Mouse (Mus musculus) thymus, postnatal 0 days (tissue): ENCODE data around the gene Cdc42ep2. TPM values are rescaled to one million over a fixed set of nuclear protein-coding genes. Genes with fewer than 3 reads are reported as not detected.
A peak's percentile ranks its signal among the peaks of the same experiment; 100 is the strongest.

Source experiments
- DNase-seq: peaks from one replicate; pipeline ENCODE4 v3.0.0-alpha.2; 2015; ENCODE audit warnings: low spot score
- polyA plus RNA-seq: library from polyadenylated mRNA; unstranded; fragments of >200 nt; fragmentation: Nextera tagmentation; extraction: Ambion mirVana; gene quantifications from 2 replicates; pipeline ENCODE4 v1.2.1, GENCODE M21; 2015

Gene Cdc42ep2
- polyA plus RNA-seq, 1 experiment from 2014 or later = 5.2 TPM

GRCm38 (mm10) chr19:5877618-5878361 is 46.8 kb downstream of the Cdc42ep2 start, which contains the start of gene Slc25a45:
Gene Slc25a45, plus strand, starts transcription at chr19:5877808.
- peak; percentile 79 for DNase-seq

- DNase-seq = peak; percentile 94
Measured at GRCm38 (mm10) chr19:5874969-5875480, 49.6 kb downstream of the Cdc42ep2 start, which contains the start of gene Frmd8. Gene Frmd8, minus strand, starts transcription at chr19:5875274.

- no peak for DNase-seq
Measured at GRCm38 (mm10) chr19:5874391-5874968, 50.1 kb downstream of the Cdc42ep2 start.

DNA sequence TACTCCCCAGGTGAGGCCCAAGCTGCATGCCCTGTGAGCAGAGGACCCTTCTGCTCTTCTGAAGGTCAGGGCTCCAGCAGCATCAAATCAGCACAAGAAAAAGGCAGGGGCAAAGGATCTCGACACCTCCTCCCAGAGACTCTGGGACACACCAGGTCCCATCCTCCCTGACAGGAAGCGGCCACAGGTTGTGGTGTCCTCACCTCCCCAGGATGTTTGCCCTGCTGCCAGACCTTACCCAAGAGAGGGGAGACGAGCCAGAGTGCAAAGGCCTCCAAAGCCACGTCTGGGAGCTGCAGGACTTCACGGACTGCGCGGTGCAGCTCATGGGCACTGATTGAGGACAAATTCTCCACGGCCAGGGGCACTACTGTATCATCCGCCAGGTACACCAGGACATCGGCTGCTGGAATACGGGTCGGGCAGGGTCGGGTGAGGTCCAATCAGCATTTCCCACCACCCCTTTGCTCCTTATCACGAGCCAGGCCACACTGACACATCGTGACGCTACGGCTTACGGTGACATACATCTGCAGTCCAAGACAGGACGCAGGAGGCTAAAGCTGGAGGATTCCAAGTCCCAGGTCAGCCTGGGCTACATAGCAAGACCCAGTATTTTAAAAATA is 51.6 kb downstream of the Cdc42ep2 start:
- peak; percentile 39 for DNase-seq

- DNase-seq = peak; percentile 28
Measured at GRCm38 (mm10) chr19:5872528-5872927, 52.1 kb downstream of the Cdc42ep2 start.

DNA sequence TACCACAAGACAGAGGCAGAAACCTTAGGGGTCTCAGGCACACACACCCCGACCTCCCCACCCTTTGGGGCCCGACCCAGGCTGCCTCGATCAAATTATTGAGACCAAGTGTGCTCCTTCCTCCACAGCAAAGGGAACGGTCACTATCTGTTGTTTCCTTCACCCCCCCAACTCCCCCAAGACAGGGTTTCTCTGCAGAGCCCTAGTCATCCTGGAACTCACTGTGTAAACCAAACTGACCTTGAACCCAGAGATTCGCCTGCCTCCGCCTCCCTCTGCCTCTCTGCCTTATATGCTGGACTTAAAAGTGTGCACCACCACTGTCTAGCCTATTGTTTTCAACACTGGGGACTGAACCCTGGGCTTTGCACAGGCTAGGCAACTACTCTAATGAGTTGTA is 52.9 kb downstream of the Cdc42ep2 start:
- DNase-seq = no peak

GRCm38 (mm10) chr19:5871273-5871672 is 53.3 kb downstream of the Cdc42ep2 start:
- DNase-seq = peak; percentile 59

DNA sequence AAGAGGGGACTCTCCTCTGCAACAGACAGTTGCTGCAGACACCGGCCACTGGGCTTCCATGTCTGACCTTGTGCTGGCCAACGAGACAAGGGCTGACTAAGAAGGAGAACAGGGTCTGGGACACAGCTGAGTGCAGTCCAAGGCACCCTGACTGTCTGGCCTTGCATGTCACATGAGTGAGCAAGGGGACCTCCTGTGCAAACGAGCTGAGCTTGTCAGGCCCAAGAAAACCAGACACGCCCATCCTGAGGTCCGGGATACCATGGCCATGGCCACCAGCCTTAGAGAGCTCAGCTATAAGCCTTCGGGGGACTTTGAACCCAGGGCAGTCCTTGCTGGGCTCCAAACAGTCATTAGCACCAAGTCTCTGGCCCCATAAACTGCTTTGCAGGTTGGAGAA is 56.5 kb downstream of the Cdc42ep2 start:
- no peak for DNase-seq

Other genes starting within 250 kb of the Cdc42ep2 start
- gene Map3k11, start 236.1 kb downstream of the Cdc42ep2 start, polyA plus RNA-seq = 25.7 and 29.2 TPM in 2 replicates
- 13.7 and 19.4 TPM in 2 replicates for gene Pcnx3, start 235.9 kb downstream of the Cdc42ep2 start, polyA plus RNA-seq
- gene Kcnk7, start 220.4 kb downstream of the Cdc42ep2 start, polyA plus RNA-seq = 0.32 and 0.74 TPM in 2 replicates
- 17.6 TPM in 2 replicates for gene Ehbp1l1, start 198.5 kb downstream of the Cdc42ep2 start, polyA plus RNA-seq
- 91.8 and 92.5 TPM in 2 replicates for gene Fam89b, start 195.2 kb downstream of the Cdc42ep2 start, polyA plus RNA-seq
- 9.7 and 10.2 TPM in 2 replicates for gene Ltbp3, start 183.9 kb downstream of the Cdc42ep2 start, polyA plus RNA-seq
- 38.0 and 40.9 TPM in 2 replicates for gene Scyl1, start 153.4 kb downstream of the Cdc42ep2 start, polyA plus RNA-seq
- gene Frmd8, start 49.5 kb downstream of the Cdc42ep2 start, polyA plus RNA-seq = 72.4 and 75.2 TPM in 2 replicates
- gene Slc25a45, start 47.0 kb downstream of the Cdc42ep2 start, polyA plus RNA-seq = 11.4 and 14.6 TPM in 2 replicates
- 3.3 and 4.1 TPM in 2 replicates for gene Tigd3, start 30.7 kb downstream of the Cdc42ep2 start, polyA plus RNA-seq
- 104 and 116 TPM in 2 replicates for gene Dpf2, start 11.8 kb downstream of the Cdc42ep2 start, polyA plus RNA-seq
- gene Pola2, start 39.4 kb upstream of the Cdc42ep2 start, polyA plus RNA-seq = 61.4 and 71.4 TPM in 2 replicates
- gene Slc22a20, start 61.3 kb upstream of the Cdc42ep2 start, polyA plus RNA-seq = not detected in 2 replicates
- gene Capn1, start 91.1 kb upstream of the Cdc42ep2 start, polyA plus RNA-seq = 19.8 and 21.6 TPM in 2 replicates
- gene Syvn1, start 121.8 kb upstream of the Cdc42ep2 start, polyA plus RNA-seq = 15.1 and 16.5 TPM in 2 replicates
- gene Mrpl49, start 133.0 kb upstream of the Cdc42ep2 start, polyA plus RNA-seq = 65.2 and 71.4 TPM in 2 replicates
- gene Fau, start 133.0 kb upstream of the Cdc42ep2 start, polyA plus RNA-seq = 1,297 and 1,312 TPM in 2 replicates
- gene Znhit2, start 136.4 kb upstream of the Cdc42ep2 start, polyA plus RNA-seq = 48.3 and 55.4 TPM in 2 replicates
- 10.1 and 10.3 TPM in 2 replicates for gene Tm7sf2, start 143.6 kb upstream of the Cdc42ep2 start, polyA plus RNA-seq
- 69.3 and 77.1 TPM in 2 replicates for gene Vps51, start 152.4 kb upstream of the Cdc42ep2 start, polyA plus RNA-seq
- 0.44 TPM in 1 of 2 replicates, not detected in the other for gene Tmem262, start 155.2 kb upstream of the Cdc42ep2 start, polyA plus RNA-seq
- 0.68 and 1.4 TPM in 2 replicates for gene Gm28374, start 157.4 kb upstream of the Cdc42ep2 start, polyA plus RNA-seq
- gene Zfpl1, start 160.1 kb upstream of the Cdc42ep2 start, polyA plus RNA-seq = 52.1 and 55.3 TPM in 2 replicates
- gene Cdca5, start 160.2 kb upstream of the Cdc42ep2 start, polyA plus RNA-seq = 53.2 and 53.6 TPM in 2 replicates
- 0.27 TPM in 1 of 2 replicates, not detected in the other for gene AC131692.1, start 169.6 kb upstream of the Cdc42ep2 start, polyA plus RNA-seq
- 0.06 and 0.10 TPM in 2 replicates for gene Naaladl1, start 181.0 kb upstream of the Cdc42ep2 start, polyA plus RNA-seq
- 46.4 and 48.5 TPM in 2 replicates for gene Sac3d1, start 193.8 kb upstream of the Cdc42ep2 start, polyA plus RNA-seq
- gene Snx15, start 203.5 kb upstream of the Cdc42ep2 start, polyA plus RNA-seq = 31.2 and 34.8 TPM in 2 replicates
- 0.48 and 0.57 TPM in 2 replicates for gene Batf2, start 216.2 kb upstream of the Cdc42ep2 start, polyA plus RNA-seq
- 57.2 and 57.4 TPM in 2 replicates for gene Arl2, start 216.7 kb upstream of the Cdc42ep2 start, polyA plus RNA-seq